Mouse (Mus musculus) cerebellum, postnatal 4 days (tissue): Measurements from ENCODE around the gene Zbtb43.

Source experiments
- DNase-seq, 2 experiments: peaks; one replicate each; pipeline ENCODE4 v3.0.0; 2022; ENCODE audit warnings: low spot score in 2 of 2, mixed read lengths in 1 of 2

Gene Zbtb43

GRCm38 (mm10) chr2:33468466-33469097 lies at the start of gene Zbtb43:
Gene Zbtb43 (minus strand): TSS chr2:33468559.
- peak; percentile 87 to 94 for DNase-seq

GRCm38 (mm10) chr2:33515856-33516255 lies 47.5 kb upstream of the Zbtb43 start:
- no peak for DNase-seq

- no peak for DNase-seq
Measured at GRCm38 (mm10) chr2:33515431-33515830, 47.1 kb upstream of the Zbtb43 start.

GRCm38 (mm10) chr2:33510791-33511190 lies 42.4 kb upstream of the Zbtb43 start:
- DNase-seq = no peak

GRCm38 (mm10) chr2:33502602-33503001 lies 34.2 kb upstream of the Zbtb43 start:
- DNase-seq = no peak

- no peak for DNase-seq
Measured at GRCm38 (mm10) chr2:33498280-33498679, 29.9 kb upstream of the Zbtb43 start.

- DNase-seq = no peak
Measured at GRCm38 (mm10) chr2:33495654-33496053, 27.3 kb upstream of the Zbtb43 start.

GRCm38 (mm10) chr2:33492041-33492440 lies 23.7 kb upstream of the Zbtb43 start:
- no peak for DNase-seq

GRCm38 (mm10) chr2:33489565-33489964 lies 21.2 kb upstream of the Zbtb43 start:
- DNase-seq = peak; percentile 38 to 41

GRCm38 (mm10) chr2:33487332-33487731 lies 19.0 kb upstream of the Zbtb43 start:
- DNase-seq = no peak

- DNase-seq = peak; percentile 75 to 86
Measured at GRCm38 (mm10) chr2:33486866-33487265, 18.5 kb upstream of the Zbtb43 start.

GRCm38 (mm10) chr2:33477961-33478755 lies 9.8 kb upstream of the Zbtb43 start:
- DNase-seq = no peak

GRCm38 (mm10) chr2:33475961-33476360 lies 7.6 kb upstream of the Zbtb43 start:
- peak in 1 of 2 experiments; percentile 20 for DNase-seq

- DNase-seq = no peak
Measured at GRCm38 (mm10) chr2:33467546-33468465, 553 bp downstream of the Zbtb43 start.

- DNase-seq = no peak
Measured at GRCm38 (mm10) chr2:33465966-33466365, 2.4 kb downstream of the Zbtb43 start.

GRCm38 (mm10) chr2:33465215-33465614 lies 3.1 kb downstream of the Zbtb43 start:
- no peak for DNase-seq

- no peak for DNase-seq
Measured at GRCm38 (mm10) chr2:33462066-33462465, 6.3 kb downstream of the Zbtb43 start.

- no peak for DNase-seq
Measured at GRCm38 (mm10) chr2:33461066-33461465, 7.3 kb downstream of the Zbtb43 start.

- DNase-seq = no peak
Measured at GRCm38 (mm10) chr2:33459660-33460059, 8.7 kb downstream of the Zbtb43 start.

GRCm38 (mm10) chr2:33456696-33457095 lies 11.7 kb downstream of the Zbtb43 start:
- DNase-seq = no peak

GRCm38 (mm10) chr2:33456242-33456641 lies 12.1 kb downstream of the Zbtb43 start:
- DNase-seq = no peak

GRCm38 (mm10) chr2:33455350-33455749 lies 13.0 kb downstream of the Zbtb43 start:
- DNase-seq = no peak
